Mouse (Mus musculus) midbrain, embryonic 10.5 days (tissue): Measurements from ENCODE around the gene Gm37240. TPM values are rescaled to one million over a fixed set of nuclear protein-coding genes. Genes with fewer than 3 reads are reported as not detected.
"Not testable (repeated sequence)": the region's sequence is repeated elsewhere in the genome, so short reads cannot be mapped to it uniquely, and the experiment has no call there.

Source experiments
- DNase-seq: peaks from one replicate; pipeline ENCODE4 v3.0.0-alpha.2; 2017; ENCODE audit warnings: low spot score
- H3K27ac ChIP-seq: fragments of 300-500 bp; sonication (generic); replicated peaks from 2 replicates; pipeline ENCODE4 v1.5.1; 2016; ENCODE audit warnings: mild to moderate bottlenecking
- H3K27me3 ChIP-seq: fragments of 300-500 bp; sonication (generic); 2 replicates; pipeline ENCODE4 v1.6.1; 2016; ENCODE audit warnings: low read depth, mild to moderate bottlenecking; ENCODE audit not compliant: poor library complexity, severe bottlenecking
- H3K36me3 ChIP-seq: fragments of 300-500 bp; sonication (generic); 2 replicates; pipeline ENCODE4 v1.6.1; 2016; ENCODE audit warnings: mild to moderate bottlenecking, moderate library complexity
- H3K4me1 ChIP-seq: fragments of 300-500 bp; sonication (generic); 2 replicates; pipeline ENCODE4 v1.6.1; 2016
- H3K4me3 ChIP-seq: fragments of 300-500 bp; sonication (generic); 2 replicates; pipeline ENCODE4 v1.5.1; 2016; ENCODE audit warnings: mild to moderate bottlenecking, moderate library complexity
- H3K9me3 ChIP-seq: fragments of 300-500 bp; sonication (generic); replicated peaks from 2 replicates; pipeline ENCODE4 v1.6.1; 2016; ENCODE audit warnings: mild to moderate bottlenecking
- WGBS: fragments of 180-500 bp; shearing (Covaris S2); methylation state at CpG from one replicate; pipeline ENCODE4 v1.1.7; 2016; 5-methylcytosine and 5-hydroxymethylcytosine counted together
- polyA plus RNA-seq: library from polyadenylated mRNA; unstranded; fragments of >200 nt; fragmentation: Nextera tagmentation; extraction: Ambion mirVana; gene quantifications from 2 replicates; pipeline ENCODE4 v1.2.1, GENCODE M21; 2016

Gm37240 gene
- polyA plus RNA-seq, 1 experiment from 2014 or later, result 0.44 TPM

DNA sequence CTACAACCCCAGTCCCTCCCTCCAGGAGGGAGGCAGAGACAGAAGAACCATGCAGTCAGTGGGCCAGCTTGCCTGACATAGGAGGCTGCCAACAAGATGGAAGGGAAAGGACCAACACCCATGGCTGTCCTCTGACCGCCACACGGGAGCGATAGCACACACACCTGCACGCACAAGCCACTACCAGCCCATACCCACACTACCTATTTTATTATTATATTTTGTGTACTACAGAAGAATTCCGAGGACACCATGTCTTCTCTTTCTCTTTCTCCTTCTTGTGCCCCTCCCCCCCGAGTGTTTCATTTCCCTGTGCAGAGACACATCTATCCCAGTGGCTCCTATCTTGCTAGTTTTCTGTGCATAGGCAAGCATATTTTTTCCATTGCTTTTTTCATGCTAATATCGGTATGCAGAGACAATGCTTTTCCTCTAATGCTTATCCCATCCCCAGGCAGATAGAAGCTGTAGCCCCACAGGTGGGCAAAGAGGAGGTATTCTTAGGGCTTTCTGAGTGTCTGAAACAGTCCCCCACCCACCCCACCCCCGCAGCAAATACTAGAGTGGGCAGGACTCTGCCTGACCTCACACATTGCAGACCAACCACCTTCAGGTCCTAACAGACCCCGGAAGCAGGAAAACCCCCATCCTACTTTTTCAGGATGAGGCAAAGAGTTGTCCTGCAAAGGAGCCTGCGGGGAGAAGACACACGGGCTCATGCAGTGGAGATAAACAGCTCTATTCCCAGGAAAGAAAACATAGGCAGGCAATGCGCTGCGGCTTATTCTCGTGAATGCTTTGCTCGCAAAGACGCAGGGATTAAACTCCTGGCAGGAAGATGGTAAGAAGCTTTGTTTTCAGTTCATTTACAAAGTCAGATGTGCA, 1232.2 kb downstream of the Gm37240 start:
- H3K9me3 ChIP-seq, result 0 out of 2 replicates have a peak, but pooled peaks cover 10% of the 10 kb centered on the region
- WGBS, result 13% methylated on average over 16 of the region's 16 CpGs
- no peaks in the 10 kb centered on the region for H3K36me3 ChIP-seq
- H3K27ac ChIP-seq, result 0 out of 2 replicates have a peak overlapping the region, but pooled peaks have one; percentile 57
- H3K4me1 ChIP-seq, result peaks cover 27% of the 10 kb centered on the region
- H3K4me3 ChIP-seq, result peak overlapping the region; percentile 42
- DNase-seq, result no peak
- peaks cover 35% of the 10 kb centered on the region for H3K27me3 ChIP-seq

DNA sequence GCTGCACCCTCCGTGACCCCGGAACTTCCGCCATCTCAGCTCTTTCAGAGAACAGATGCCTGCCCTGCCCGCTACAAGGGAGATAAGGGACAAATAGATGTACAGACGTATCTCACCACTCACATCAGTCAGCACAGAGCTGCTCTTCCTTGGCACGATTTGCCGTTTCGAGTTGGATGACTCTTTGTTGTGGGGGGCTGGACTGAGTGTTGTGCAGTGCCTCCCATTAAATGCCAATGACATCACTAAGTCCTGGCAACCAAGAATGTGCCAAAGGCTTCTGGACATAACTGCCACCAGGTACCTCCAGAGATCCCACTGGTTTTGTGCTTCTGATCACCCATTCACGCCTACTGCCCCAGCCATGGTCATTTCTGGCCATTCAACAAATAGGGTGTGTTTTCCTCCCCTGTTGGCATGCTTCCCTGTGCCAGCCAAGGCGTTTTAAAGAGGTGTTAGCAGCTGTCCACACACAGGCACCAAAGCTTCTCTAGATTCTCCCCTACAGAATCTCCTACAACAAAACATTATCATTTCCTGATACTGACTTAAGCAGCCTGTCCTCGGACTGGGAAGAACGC, 1233.0 kb downstream of the Gm37240 start:
- H3K36me3 ChIP-seq, result no peaks in the 10 kb centered on the region
- WGBS, result 40% methylated on average over 12 of the region's 12 CpGs
- DNase-seq, result no peak
- no peak overlapping the region for H3K27ac ChIP-seq
- 0 out of 2 replicates have a peak, but pooled peaks cover 12% of the 10 kb centered on the region for H3K9me3 ChIP-seq
- peaks cover 27% of the 10 kb centered on the region for H3K4me1 ChIP-seq
- peaks cover 35% of the 10 kb centered on the region for H3K27me3 ChIP-seq
- H3K4me3 ChIP-seq, result peak overlapping the region; percentile 38

DNA sequence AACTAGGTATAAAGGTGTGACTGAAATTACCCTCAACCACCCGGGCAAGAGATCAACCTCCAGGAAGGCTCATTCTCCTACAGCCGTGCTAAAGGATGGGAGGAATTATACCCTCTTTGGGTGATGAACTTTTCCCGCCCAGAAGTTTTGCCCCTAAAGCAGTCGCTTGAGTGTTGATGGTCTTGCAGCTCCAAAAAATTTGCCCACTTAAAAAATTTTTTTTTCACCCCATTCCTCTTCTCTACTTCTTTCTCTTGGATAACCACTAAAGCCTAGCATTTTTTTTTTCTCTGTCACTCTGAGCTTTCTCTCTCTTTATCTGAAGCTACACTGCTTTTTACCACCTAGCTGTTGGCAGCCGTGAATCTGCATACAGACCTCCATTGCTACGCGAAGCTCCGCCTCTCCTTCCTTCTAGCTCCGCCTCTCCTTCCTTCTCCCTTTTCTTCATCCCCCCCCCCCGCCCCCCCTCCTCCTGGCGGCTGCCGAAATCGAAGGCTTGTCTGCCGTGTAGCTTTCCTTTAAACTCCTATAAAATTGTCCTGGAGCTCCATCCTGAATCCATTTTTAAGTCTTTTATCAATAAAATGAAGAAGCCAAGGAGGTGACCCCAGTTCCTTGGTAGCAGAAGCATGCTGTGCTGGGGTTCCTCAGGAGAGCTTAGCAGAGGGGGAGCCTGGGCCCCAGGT, 1233.6 kb downstream of the Gm37240 start:
- peaks cover 35% of the 10 kb centered on the region for H3K27me3 ChIP-seq
- H3K9me3 ChIP-seq, result 0 out of 2 replicates have a peak, but pooled peaks cover 8% of the 10 kb centered on the region
- H3K4me3 ChIP-seq, result peak overlapping the region; percentile 38
- DNase-seq, result no peak
- peaks cover 27% of the 10 kb centered on the region for H3K4me1 ChIP-seq
- H3K27ac ChIP-seq, result no peak overlapping the region
- WGBS, result 35% methylated on average over 13 of the region's 14 CpGs
- H3K36me3 ChIP-seq, result no peaks in the 10 kb centered on the region

DNA sequence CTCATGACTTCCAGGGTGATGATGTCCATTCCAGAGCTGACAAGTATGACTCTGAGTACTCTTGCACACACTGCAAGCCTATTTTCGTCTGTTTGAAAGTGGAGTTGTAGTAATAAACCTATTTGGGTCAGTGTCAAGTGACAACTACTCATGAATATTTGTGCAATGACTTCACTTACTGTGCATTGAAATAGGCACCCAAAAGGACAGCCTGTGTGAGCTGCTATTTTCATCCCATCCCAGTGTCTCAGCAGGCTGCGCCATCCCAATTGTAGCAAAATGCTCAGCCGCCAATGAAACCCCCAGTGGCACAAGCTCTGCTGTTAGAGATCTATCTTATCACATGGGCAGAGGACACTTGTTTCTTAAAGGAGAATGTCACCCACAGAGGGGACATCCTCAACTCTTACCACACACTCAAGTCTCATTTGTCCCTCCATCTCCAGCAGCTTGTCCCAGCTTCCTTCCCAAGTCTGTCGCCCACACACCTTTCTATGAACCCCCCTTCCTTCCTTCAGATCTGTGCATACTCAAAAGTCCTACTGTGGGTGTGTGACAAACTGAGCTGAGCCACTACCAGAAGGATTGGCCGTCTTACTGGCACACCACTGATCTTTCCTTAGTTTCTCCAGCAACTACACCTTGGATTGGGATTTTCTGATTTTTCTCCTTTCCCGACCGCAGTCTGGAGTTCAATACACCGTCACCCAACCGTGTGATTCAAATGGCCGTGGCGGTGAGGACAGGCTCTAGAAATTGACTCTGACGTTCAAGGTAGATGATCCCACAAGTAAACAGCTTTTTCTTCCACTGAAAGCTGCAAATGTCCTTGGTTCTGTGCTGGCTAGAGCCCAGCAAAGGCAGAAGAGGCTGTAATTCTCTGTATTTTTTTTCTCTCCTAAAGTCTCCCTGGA, 1234.4 kb downstream of the Gm37240 start:
- H3K36me3 ChIP-seq, result no peaks in the 10 kb centered on the region
- peaks cover 27% of the 10 kb centered on the region for H3K4me1 ChIP-seq
- H3K9me3 ChIP-seq, result 0 out of 2 replicates have a peak, but pooled peaks cover 7% of the 10 kb centered on the region
- H3K27ac ChIP-seq, result no peak overlapping the region
- 86% methylated on average over 12 of the region's 12 CpGs for WGBS
- no peak for DNase-seq
- peaks cover 35% of the 10 kb centered on the region for H3K27me3 ChIP-seq
- no peak overlapping the region for H3K4me3 ChIP-seq

DNA sequence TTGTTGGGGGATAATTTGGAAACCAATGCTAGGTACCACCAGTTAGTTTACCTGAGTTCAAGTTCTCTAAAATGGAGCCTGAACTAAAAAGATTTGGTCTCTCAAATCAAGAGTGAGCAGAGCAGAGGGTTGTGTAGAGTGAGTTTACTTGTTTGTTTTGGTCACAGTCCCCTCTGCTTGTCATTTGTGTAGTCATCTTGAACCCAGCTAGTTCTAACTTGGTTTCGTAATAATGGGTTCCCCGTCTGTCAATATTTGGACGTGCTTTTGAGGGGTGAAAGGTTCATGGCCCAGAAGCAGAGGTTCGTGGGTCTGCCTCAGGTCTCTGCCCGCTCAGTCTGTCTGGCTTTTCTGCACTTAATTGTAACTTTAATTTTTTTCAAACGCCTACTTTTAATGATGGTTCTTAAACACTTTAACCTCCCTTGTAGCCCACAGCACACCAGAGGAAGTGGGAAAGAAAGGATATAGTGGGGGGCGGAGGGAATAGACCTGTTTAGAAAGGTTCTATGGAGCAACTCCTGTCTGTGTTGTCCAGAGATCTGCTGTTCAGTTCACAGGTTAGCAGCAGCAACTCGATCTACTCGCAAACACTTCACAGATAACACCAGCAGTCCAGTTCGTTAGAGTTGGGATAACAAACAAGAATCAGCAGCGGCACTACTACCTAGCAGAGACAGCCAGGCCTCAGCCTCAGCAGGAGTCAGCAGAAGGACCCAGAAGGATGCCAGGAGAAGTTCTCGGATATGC, 1237.6 kb downstream of the Gm37240 start:
- H3K36me3 ChIP-seq, result no peaks in the 10 kb centered on the region
- H3K27me3 ChIP-seq, result peaks cover 22% of the 10 kb centered on the region
- H3K4me1 ChIP-seq, result peaks cover 20% of the 10 kb centered on the region
- WGBS, result 93% methylated on average over 12 of the region's 12 CpGs
- 0 out of 2 replicates have a peak, but pooled peaks cover 7% of the 10 kb centered on the region for H3K9me3 ChIP-seq
- no peak overlapping the region for H3K27ac ChIP-seq
- no peak for DNase-seq
- no peak overlapping the region for H3K4me3 ChIP-seq

DNA sequence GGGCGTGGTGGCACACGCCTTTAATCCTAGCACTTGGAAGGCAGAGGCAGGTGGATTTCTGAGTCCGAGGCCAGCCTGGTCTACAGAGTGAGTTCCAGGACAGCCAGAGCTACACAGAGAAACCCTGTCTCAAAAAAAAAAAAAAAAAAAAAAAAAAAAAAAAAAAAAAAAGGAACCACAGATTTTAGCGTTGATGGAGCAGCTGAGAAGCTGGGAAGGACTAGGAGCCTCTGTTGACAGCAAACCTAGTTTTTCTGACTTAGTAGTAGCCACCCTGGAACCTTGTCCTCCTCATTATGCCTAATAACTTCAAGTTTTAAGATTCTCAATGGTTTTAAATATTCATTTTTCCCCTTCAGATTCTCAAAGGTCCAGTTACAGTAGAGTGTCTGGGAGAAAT, 1239.2 kb downstream of the Gm37240 start:
- not testable (repeated sequence) for H3K36me3 ChIP-seq, H3K27me3 ChIP-seq, H3K9me3 ChIP-seq, H3K4me1 ChIP-seq, H3K27ac ChIP-seq, DNase-seq, H3K4me3 ChIP-seq
- 89% methylated on average over 4 of the region's 4 CpGs for WGBS

DNA sequence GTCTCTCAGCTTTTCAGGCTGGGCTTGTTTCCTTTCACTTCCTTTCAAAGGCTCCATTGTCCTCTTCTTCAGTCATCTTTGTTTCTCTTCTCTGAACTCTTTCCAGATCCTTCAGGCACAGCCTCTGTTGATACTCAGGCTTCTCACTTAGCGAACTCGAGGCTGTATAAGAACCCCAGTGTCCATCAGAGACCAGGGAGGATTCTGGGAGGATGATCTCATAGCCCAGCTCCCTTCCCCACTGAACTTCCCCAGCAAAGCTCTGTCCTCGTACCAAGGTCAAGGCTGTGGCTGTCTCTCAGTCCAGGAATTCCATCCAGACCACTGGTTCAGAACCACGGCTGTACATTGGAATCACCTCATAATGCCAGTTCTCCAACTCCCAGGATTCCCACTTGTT, 1239.7 kb downstream of the Gm37240 start:
- 58% methylated on average over 4 of the region's 4 CpGs for WGBS
- Histone ChIP-seq H3K36me3 (no peaks in the 10 kb centered on the region), H3K27ac (0 out of 2 replicates have a peak overlapping the region, but pooled peaks have one; percentile 23), H3K4me1 (peaks cover 7% of the 10 kb centered on the region), H3K27me3 (peaks cover 2% of the 10 kb centered on the region; the same call in 1 of the 2 replicates), H3K4me3 (no peak overlapping the region), H3K9me3 (0 out of 2 replicates have a peak, but pooled peaks cover 7% of the 10 kb centered on the region)
- no peak for DNase-seq

DNA sequence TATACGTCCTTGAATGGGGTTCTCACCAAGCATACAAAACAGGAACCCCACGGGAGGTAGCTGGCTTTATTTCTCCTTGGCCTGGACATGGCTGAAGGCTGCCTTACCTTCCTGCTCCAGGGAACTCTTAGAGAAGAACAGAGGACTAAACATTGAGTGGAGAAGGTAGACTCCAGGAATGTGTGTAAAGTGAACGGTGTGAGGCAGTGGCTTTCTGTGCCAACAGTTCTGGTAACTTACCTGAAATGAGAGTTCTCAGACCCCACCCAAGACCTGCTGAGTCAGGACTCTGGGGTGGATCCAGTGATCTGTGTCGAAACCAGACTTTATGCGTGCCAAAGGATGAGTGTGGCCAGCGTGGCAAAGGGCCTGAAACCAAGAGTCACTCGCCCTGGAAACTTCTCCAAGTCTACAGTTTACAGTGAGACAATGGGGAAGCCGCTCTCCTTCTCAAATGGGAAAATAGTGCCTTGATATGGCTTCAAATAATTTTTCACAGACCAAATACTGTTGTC, 1240.9 kb downstream of the Gm37240 start:
- no peak for DNase-seq
- Histone ChIP-seq H3K4me1 (peaks cover 7% of the 10 kb centered on the region), H3K27ac (no peak overlapping the region), H3K27me3 (no peaks in the 10 kb centered on the region), H3K36me3 (no peaks in the 10 kb centered on the region), H3K9me3 (0 out of 2 replicates have a peak, but pooled peaks cover 7% of the 10 kb centered on the region), H3K4me3 (no peak overlapping the region)
- WGBS, result 87% methylated on average over 8 of the region's 8 CpGs

DNA sequence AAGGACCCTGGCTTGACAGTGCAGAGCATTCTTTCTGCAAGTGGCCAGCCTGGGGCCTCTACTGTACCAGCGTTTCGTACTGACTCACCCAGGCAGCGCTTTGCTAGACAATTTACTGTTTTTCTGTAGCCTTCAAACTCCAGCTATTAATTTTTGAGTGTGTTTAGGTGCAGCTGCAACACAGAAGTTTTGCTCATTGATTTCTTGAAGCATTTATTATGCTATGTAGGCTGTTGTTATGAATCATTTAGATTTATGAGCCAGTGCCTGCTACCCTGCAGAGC, 1241.4 kb downstream of the Gm37240 start:
- no peak overlapping the region for H3K27ac ChIP-seq
- peaks cover 7% of the 10 kb centered on the region for H3K4me1 ChIP-seq
- DNase-seq, result no peak
- H3K27me3 ChIP-seq, result no peaks in the 10 kb centered on the region
- no peaks in the 10 kb centered on the region for H3K36me3 ChIP-seq
- H3K9me3 ChIP-seq, result 0 out of 2 replicates have a peak, but pooled peaks cover 7% of the 10 kb centered on the region
- WGBS, result 98% methylated on average over 3 of the region's 3 CpGs
- H3K4me3 ChIP-seq, result no peak overlapping the region

DNA sequence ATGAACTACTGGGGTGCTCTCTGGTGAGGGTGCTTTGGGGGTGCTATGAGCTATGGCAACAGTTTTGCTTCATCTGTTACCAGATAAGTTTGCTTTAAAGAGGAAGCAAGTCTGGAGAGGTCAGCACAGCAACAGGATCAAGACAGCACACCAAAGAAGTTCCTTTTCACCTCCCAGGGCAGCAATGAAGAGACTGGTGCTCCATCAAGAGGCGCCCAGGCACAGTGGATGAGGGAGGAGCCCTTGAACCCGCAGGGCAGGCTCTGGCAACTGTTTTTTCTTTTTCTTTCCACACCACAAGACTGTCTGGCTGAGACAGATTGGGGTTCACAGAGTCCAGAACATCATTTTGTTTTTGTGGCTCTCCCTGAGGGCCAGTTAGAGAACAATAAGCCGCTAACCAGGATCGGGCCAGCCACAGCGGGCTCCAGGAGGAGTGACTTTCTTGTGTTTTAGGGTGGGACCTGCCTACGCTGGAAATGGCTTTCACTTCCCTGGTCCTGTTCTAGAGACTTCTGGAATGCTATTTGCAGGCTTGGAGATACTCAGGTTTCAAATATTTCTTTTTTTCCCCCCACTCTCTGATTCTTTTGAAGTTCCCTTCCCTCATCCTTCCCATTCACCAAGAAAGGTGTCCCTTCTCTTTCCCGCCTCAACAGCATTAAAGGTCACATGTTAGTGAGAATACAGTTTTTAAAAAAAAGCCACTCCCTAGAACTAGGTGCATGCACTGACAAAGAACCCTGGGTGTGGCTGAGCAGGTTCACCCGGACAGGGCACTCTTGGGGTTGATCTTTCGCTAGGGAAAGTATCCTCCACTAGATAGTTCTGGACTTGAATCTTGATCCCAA, 1241.9 kb downstream of the Gm37240 start:
- Histone ChIP-seq H3K4me1 (peaks cover 11% of the 10 kb centered on the region), H3K9me3 (0 out of 2 replicates have a peak, but pooled peaks cover 5% of the 10 kb centered on the region), H3K36me3 (no peaks in the 10 kb centered on the region), H3K4me3 (no peak overlapping the region), H3K27me3 (no peaks in the 10 kb centered on the region), H3K27ac (no peak overlapping the region)
- no peak for DNase-seq
- WGBS, result 90% methylated on average over 9 of the region's 9 CpGs

DNA sequence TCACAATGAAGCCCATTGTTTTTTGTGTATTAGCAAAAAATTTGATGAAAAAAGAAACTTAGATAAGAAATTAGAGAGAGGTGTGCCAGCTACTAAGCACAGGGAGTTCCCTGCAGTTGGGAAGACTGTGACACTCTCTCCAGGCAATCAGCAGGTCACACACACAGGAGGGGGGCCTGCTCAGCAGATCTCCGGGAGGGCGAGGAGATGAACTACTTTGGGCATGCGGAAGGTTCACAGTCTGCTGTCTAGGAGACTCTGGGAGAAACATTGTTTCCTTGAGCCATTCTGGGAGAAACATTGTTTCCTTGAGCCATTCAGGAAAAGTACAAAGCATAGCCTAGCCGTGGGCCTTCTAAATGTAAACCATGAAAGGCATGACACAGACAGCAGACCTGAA, 1244.4 kb downstream of the Gm37240 start:
- no peaks in the 10 kb centered on the region for H3K36me3 ChIP-seq
- no peak for DNase-seq
- H3K4me1 ChIP-seq, result peaks cover 20% of the 10 kb centered on the region
- H3K9me3 ChIP-seq, result no peaks in the 10 kb centered on the region
- H3K27ac ChIP-seq, result no peak overlapping the region
- peaks cover 5% of the 10 kb centered on the region; the same call in 1 of the 2 replicates for H3K27me3 ChIP-seq
- no peak overlapping the region for H3K4me3 ChIP-seq
- WGBS, result 59% methylated on average over 4 of the region's 4 CpGs
